Mouse (Mus musculus) Patski (cell line): ENCODE measurements around the gene Il21. TPM values are rescaled to one million over a fixed set of nuclear protein-coding genes. Genes with fewer than 3 reads are reported as not detected.
A peak's percentile ranks its signal among the peaks of the same experiment; 100 is the strongest.

Experiments
- ATAC-seq: fragments of 100-300 bp; one replicate; pipeline ENCODE4 v1.8.0; 2021
- CTCF ChIA-PET: fragments of 350-600 bp; sonication (Branson Sonifier 250); formaldehyde crosslinking; loops from one replicate; lab custom pipeline; 2022; ENCODE audit warnings: inconsistent platforms; lab: Charles Lee
- POLR2A ChIA-PET: fragments of 350-600 bp; sonication (Branson Sonifier 250); formaldehyde crosslinking; loops from one replicate; lab custom pipeline; 2022; ENCODE audit warnings: antibody characterized with exemption, inconsistent platforms; lab: Charles Lee
- DNase-seq: peaks from one replicate; pipeline ENCODE4 v3.0.0-alpha.2; 2011; ENCODE audit warnings: low read depth, low spot score
- H3K27me3 ChIP-seq: fragments of 371-371 bp; one replicate; pipeline ENCODE4 v1.5.1; 2021
- CTCF ChIP-seq: fragments of 100-300 bp; IDR thresholded peaks from one replicate; pipeline ENCODE4 v1.5.1; 2021
- in situ Hi-C: fragments of 300-500 bp; cut with MboI; formaldehyde crosslinking; loops from 3 replicates; pipeline ENCODE4 v1.11.1; 2018; ENCODE audit warnings: low pct_unique_long_range_greater_than_20kb, mixed read lengths
- polyA plus RNA-seq: library from polyadenylated mRNA; unstranded; gene quantifications from one replicate; pipeline ENCODE4 v1.2.3, GENCODE M21; 2021

Il21 gene
- polyA plus RNA-seq: not detected

- DNase-seq (no peak), ATAC-seq (no peak)
- ChIA-PET POLR2A (no interaction called here), CTCF (no interaction called here)
- TF ChIP-seq CTCF: no peak
- in situ Hi-C loops: no loop called here
- peaks cover 18% of the 10 kb centered on the region for H3K27me3 ChIP-seq
Observed at GRCm38 (mm10) chr3:37232586-37233222, at the start of gene Il21. Gene Il21, minus strand, starts transcription at chr3:37232636.

GRCm38 (mm10) chr3:37280871-37281270 is 48.4 kb upstream of the Il21 start:
- in situ Hi-C loops: no loop called here
- TF ChIP-seq CTCF: no peak
- ATAC-seq (no peak), DNase-seq (no peak)
- peaks cover 20% of the 10 kb centered on the region for H3K27me3 ChIP-seq
- POLR2A ChIA-PET: no interaction called here
- CTCF ChIA-PET: interaction anchor here (1.1 to 1.6 kb wide), 3 partner anchors 9 to 74 kb away, joined by 3 to 4 read pairs (median 4); no protein-coding TSS in a partner anchor

DNA sequence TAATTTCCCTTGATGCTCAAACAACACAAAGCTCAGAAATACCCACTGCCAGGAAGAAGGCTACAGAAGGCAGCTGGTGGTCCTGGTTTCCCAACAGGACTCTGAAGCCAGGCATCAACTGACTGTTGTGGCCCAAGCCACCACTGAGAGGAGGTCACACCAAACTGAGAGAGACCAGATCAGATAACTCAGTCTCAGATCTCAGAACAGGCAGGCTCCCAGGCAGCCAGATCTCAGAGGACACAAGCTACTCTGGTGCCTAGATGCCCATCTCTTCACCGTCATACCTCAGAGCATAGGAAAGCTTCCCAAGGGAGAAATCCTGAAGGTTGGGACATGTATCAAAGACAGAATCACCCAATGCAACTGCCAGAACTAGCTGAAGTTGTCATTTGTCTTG is 47.8 kb upstream of the Il21 start:
- CTCF ChIA-PET: interaction anchor here (1.1 to 1.4 kb wide), 2 partner anchors 23 to 75 kb away, joined by 3 to 4 read pairs; no protein-coding TSS in a partner anchor
- no peak for ATAC-seq
- POLR2A ChIA-PET: no interaction called here

DNA sequence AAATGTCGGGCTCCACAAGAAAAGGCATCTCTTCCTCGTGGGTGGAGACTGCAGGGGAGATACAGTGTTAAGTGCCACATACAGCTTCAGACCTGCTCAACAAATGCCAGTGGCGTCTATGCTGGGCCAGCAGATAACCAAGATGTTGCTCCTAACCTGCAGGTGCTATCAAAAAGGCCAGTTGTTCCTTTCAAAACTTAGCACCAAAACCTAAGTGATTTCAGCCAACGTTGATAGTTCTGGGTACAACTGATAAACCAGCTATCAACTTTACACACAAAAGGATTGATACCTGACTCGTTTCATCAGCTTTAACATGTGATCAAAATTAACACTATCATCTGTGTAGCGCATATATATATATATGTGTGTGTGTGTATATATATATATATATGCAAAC is 42.2 kb upstream of the Il21 start:
- peaks cover 42% of the 10 kb centered on the region for H3K27me3 ChIP-seq
- POLR2A ChIA-PET: interaction anchor here (0.5 kb wide), 1 partner anchor 36 kb away, joined by 3 read pairs; no protein-coding TSS in a partner anchor
- CTCF ChIA-PET: interaction anchor here (1.3 kb wide), 1 partner anchor 10 kb away, joined by 3 read pairs; no protein-coding TSS in a partner anchor
- ATAC-seq (no peak), DNase-seq (no peak)
- in situ Hi-C loops: no loop called here
- no peak for TF ChIP-seq CTCF

More for the DNA sequence above, 47.8 kb upstream of the Il21 start:
- in situ Hi-C loops: no loop called here
- DNase-seq: no peak
- H3K27me3 ChIP-seq: peaks cover 20% of the 10 kb centered on the region
- TF ChIP-seq CTCF: no peak

- DNase-seq (no peak), ATAC-seq (no peak)
- ChIA-PET POLR2A (no interaction called here), CTCF (interaction anchor here (1.3 kb wide), 1 partner anchor 71 kb away, joined by 3 read pairs; no protein-coding TSS in a partner anchor)
- no peak for TF ChIP-seq CTCF
- peaks cover 42% of the 10 kb centered on the region for H3K27me3 ChIP-seq
- in situ Hi-C loops: no loop called here
Observed at GRCm38 (mm10) chr3:37273092-37273491, 40.7 kb upstream of the Il21 start.

GRCm38 (mm10) chr3:37271209-37271608 is 38.8 kb upstream of the Il21 start:
- H3K27me3 ChIP-seq: peaks cover 40% of the 10 kb centered on the region

DNA sequence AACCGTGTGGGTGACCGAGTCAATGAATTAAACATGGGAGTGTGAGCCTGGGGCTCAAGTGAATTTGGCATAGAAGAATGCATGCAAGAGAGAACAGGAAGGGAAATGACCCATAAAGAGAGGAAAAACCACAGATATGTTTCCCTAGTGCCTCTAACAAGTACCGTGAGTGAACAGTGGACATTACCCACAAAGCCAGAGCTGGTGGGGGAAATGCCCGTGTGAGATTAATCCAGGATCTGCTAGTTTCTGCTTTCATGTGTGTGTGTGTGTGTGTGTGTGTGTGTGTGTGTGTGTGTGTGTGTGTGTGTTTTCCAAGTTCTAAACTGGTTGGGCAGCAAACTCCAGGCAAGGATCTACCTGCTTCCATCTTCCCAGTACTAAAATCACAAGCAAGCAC is 37.5 kb upstream of the Il21 start:
- ATAC-seq: no peak
- peaks cover 47% of the 10 kb centered on the region for H3K27me3 ChIP-seq
- TF ChIP-seq CTCF: no peak
- no peak for DNase-seq
- in situ Hi-C loops: no loop called here
- ChIA-PET POLR2A (no interaction called here), CTCF (interaction anchor here (3.1 kb wide), 1 partner anchor 11 kb away, joined by 9 read pairs; no protein-coding TSS in a partner anchor)

More at GRCm38 (mm10) chr3:37271209-37271608, 38.8 kb upstream of the Il21 start:
- CTCF ChIA-PET: interaction anchor here (1.9 kb wide), 1 partner anchor 11 kb away, joined by 6 read pairs; no protein-coding TSS in a partner anchor
- POLR2A ChIA-PET: no interaction called here
- TF ChIP-seq CTCF: peak; percentile 97
- in situ Hi-C loops: no loop called here
- DNase-seq (peak; percentile 13), ATAC-seq (peak; percentile 57)

DNA sequence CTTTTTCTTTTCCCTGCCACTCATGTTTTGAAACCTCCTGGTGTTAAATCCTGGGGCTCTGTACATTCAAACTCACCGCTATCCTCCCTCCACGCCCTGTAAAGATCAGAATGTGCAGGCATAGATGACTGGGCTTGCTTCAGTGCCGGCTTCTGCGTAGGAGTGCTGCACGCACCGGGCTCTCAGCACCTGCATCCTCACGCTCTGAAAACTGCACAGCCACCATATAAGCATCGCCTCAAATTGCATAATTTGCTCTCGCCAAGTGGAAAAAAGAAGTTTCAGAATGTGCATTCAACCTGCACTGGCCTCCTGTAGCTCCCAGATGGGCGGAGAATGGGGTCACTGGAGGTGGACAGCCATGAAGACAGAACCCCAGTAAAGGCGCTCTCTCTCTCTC is 35.9 kb upstream of the Il21 start:
- in situ Hi-C loops: no loop called here
- H3K27me3 ChIP-seq: peaks cover 56% of the 10 kb centered on the region
- TF ChIP-seq CTCF: no peak
- CTCF ChIA-PET: interaction anchor here (3.1 kb wide), 1 partner anchor 9 kb away, joined by 9 read pairs; no protein-coding TSS in a partner anchor
- no peak for DNase-seq
- POLR2A ChIA-PET: no interaction called here
- no peak for ATAC-seq

GRCm38 (mm10) chr3:37259331-37259999 is 27.0 kb upstream of the Il21 start:
- peaks cover 35% of the 10 kb centered on the region for H3K27me3 ChIP-seq
- ChIA-PET POLR2A (interaction anchor here (0.7 kb wide), 1 partner anchor 26 kb away, joined by 3 read pairs; no protein-coding TSS in a partner anchor), CTCF (interaction anchor here (1.8 to 2.5 kb wide), 2 partner anchors 9 to 12 kb away, joined by 6 to 9 read pairs; no protein-coding TSS in a partner anchor)
- ATAC-seq: no peak
- no peak for TF ChIP-seq CTCF
- in situ Hi-C loops: no loop called here
- no peak for DNase-seq

GRCm38 (mm10) chr3:37257776-37258175 is 25.3 kb upstream of the Il21 start:
- ATAC-seq (no peak), DNase-seq (no peak)
- ChIA-PET POLR2A (interaction anchor here (0.6 to 0.8 kb wide), 2 partner anchors 336 to 1470 kb away, joined by 5 to 6 read pairs; no protein-coding TSS in a partner anchor), CTCF (interaction anchor here (0.6 kb wide), 2 partner anchors 52 to 832 kb away, joined by 3 read pairs; no protein-coding TSS in a partner anchor)
- peaks cover 22% of the 10 kb centered on the region for H3K27me3 ChIP-seq
- TF ChIP-seq CTCF: no peak
- in situ Hi-C loops: no loop called here
